Mouse (Mus musculus) T-cell, adult 2 months (primary cell): Measurements from ENCODE around the gene Steap3.

Experiments used
- DNase-seq: peaks from one replicate; pipeline ENCODE4 v3.0.0; 2022; ENCODE audit warnings: low spot score

Gene Steap3

GRCm38 (mm10) chr1:120146994-120147393 lies 125.5 kb downstream of the Steap3 start:
- DNase-seq: no peak

- no peak for DNase-seq
These were observed 126.8 kb downstream of the Steap3 start for GRCm38 (mm10) chr1:120145527-120146216.

- DNase-seq: no peak
These were observed 130.0 kb downstream of the Steap3 start for GRCm38 (mm10) chr1:120142551-120142950.
